Mouse (Mus musculus) gastrocnemius, adult 18-20 months (tissue): ENCODE data around the gene Ott. TPM values are rescaled to one million over a fixed set of nuclear protein-coding genes. Genes with fewer than 3 reads are reported as not detected.
"Not testable (repeated sequence)": the region's sequence is repeated elsewhere in the genome, so short reads cannot be mapped to it uniquely, and the experiment has no call there.

ENCODE experiments used
- DNase-seq: peaks from one replicate; pipeline ENCODE4 v3.0.0; 2021; ENCODE audit warnings: low spot score
- long read RNA-seq, 2 experiments: library from polyadenylated mRNA; stranded (forward); transcript quantifications; one replicate each; pipeline ENCODE4 v2.0.0; 2021
- total RNA-seq, 2 experiments: library from RNA; stranded (reverse); gene quantifications; 2 replicates each; pipeline ENCODE4 v1.2.3; 2021

Gene Ott
- not detected for total RNA-seq
- long read RNA-seq, experiment 1: 0 reads
- long read RNA-seq, experiment 2: 0 reads

GRCm38 (mm10) chrX:149073982-149074381, at the start of gene Ott:
Gene Ott, plus strand, starts transcription at chrX:149074282.
- DNase-seq: not testable (repeated sequence)

Other genes with a start within 250 kb of the Ott start
- gene Luzp4, start 216.6 kb upstream of the Ott start, total RNA-seq: not detected
- gene Gm15093, start 198.1 kb downstream of the Ott start, total RNA-seq: not detected